Mouse (Mus musculus) heart, postnatal 0 days (tissue): ENCODE results near the gene Papss2. TPM values are rescaled to one million over a fixed set of nuclear protein-coding genes. Genes with fewer than 3 reads are reported as not detected.

ENCODE experiments used
- ATAC-seq: fragments of 200-750 bp; cut with Nextera tagmentation; 2 replicates; pipeline ENCODE4 v1.8.0; 2017; ENCODE audit warnings: low read depth, moderate number of reproducible peaks, moderate library complexity; ENCODE audit not compliant: insufficient read depth
- DNase-seq: peaks from one replicate; pipeline ENCODE4 v3.0.0-alpha.2; 2016; ENCODE audit warnings: low spot score
- H3K27ac ChIP-seq: fragments of 300-500 bp; sonication (generic); 2 replicates; pipeline ENCODE4 v1.5.1; 2014; ENCODE audit warnings: low read depth, mild to moderate bottlenecking
- H3K27me3 ChIP-seq: fragments of 300-500 bp; sonication (generic); 2 replicates; pipeline ENCODE4 v1.6.1; 2014; ENCODE audit warnings: low read length, mixed read lengths; ENCODE audit not compliant: control insufficient read depth, insufficient read depth
- H3K36me3 ChIP-seq: fragments of 300-500 bp; sonication (generic); replicated peaks from 2 replicates; pipeline ENCODE4 v1.6.1; 2014; ENCODE audit warnings: low read length, mixed read lengths; ENCODE audit not compliant: control insufficient read depth, insufficient read depth
- H3K4me1 ChIP-seq: fragments of 300-500 bp; sonication (generic); 2 replicates; pipeline ENCODE4 v1.6.1; 2014; ENCODE audit warnings: antibody characterized with exemption; ENCODE audit not compliant: control insufficient read depth, insufficient read depth
- H3K4me2 ChIP-seq: fragments of 300-500 bp; sonication (generic); 2 replicates; pipeline ENCODE4 v1.6.1; 2014; ENCODE audit warnings: low read depth, mild to moderate bottlenecking, low read length, moderate library complexity
- H3K4me3 ChIP-seq: fragments of 300-500 bp; sonication (generic); 2 replicates; pipeline ENCODE4 v1.5.1; 2014; ENCODE audit warnings: low read depth, low read length
- H3K9ac ChIP-seq: fragments of 300-500 bp; sonication (generic); replicated peaks from 2 replicates; pipeline ENCODE4 v1.6.1; 2014; ENCODE audit warnings: low read depth, low read length, mixed read lengths
- H3K9me3 ChIP-seq: fragments of 300-500 bp; sonication (generic); replicated peaks from 2 replicates; pipeline ENCODE4 v1.6.1; 2016; ENCODE audit warnings: low read length; ENCODE audit not compliant: control insufficient read depth
- CTCF ChIP-seq: IDR thresholded peaks from 2 replicates; pipeline ENCODE4 v1.5.1; 2016; ENCODE audit warnings: antibody characterized with exemption, control low read depth, low read depth
- EP300 ChIP-seq: IDR thresholded peaks from 2 replicates; pipeline ENCODE4 v1.6.1; 2016; ENCODE audit warnings: antibody characterized with exemption, low read depth
- WGBS: fragments of 180-500 bp; shearing (Covaris S2); extraction: QIAGEN DNeasy Blood & Tissue Kit; methylation state at CpG from one replicate; pipeline ENCODE4 v1.1.7; 2014; 5-methylcytosine and 5-hydroxymethylcytosine counted together
- polyA plus RNA-seq: library from polyadenylated mRNA; unstranded; fragments of >200 nt; fragmentation: Nextera tagmentation; extraction: Ambion mirVana; gene quantifications from 2 replicates; pipeline ENCODE4 v1.2.1, GENCODE M21; 2015
- total RNA-seq: library from RNA; depleted of rRNA; stranded (reverse); fragments of >200 nt; gene quantifications from 2 replicates; pipeline ENCODE4 v1.2.3, GENCODE M21; 2014; ENCODE audit warnings: low replicate concordance

Gene Papss2
- total and polyA plus RNA-seq, 2 experiments from 2014 or later = 2.0 to 9.0 TPM

DNA sequence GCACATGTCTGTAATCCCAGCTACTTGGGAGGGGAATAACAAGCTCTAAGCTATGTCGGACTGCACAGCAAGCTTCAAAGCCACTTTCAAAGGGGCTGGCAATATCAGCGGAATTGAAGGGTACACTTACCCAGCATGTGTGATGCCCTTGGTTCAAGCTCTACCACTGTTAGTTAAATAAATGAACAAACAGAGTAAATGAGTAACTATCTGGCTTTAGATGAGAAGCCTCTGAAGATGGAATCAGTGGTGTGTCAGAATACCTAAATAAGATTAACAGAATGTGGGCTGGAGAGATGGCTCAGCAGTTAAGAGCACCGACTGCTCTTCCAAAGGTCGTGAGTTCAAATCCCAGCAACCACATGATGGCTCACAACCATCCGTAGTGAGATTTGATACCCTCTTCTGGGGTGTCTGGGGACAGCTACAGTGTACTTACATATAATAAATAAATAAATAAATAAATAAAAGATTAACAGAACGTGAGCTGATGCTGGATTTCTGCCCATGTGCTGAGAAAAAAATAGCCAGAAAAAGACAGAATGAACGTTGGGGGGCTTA is 33.1 kb downstream of the Papss2 start:
- WGBS = 81% methylated on average over 7 of the region's 7 CpGs

DNA sequence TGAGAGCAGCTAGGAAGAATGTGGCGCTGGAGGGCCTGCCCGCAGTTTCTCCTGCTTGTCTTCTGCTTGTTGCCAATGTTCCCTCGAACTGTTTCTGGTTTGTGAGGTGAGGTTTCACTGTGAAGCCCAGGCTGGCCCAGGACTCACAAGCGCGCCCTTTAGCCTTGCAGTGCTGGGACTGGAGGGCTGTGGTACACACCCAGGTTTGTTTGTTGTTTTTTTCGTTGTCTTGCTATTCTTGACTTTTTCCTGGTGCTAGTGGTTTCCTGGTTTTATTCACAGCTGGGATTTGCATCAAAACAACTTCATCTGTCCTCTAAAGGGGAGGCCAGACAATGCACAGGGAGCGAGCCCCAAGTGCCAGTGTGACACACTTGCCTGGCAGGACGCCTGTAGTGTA is 39.3 kb downstream of the Papss2 start:
- WGBS = 75% methylated on average over 8 of the region's 8 CpGs

More for the DNA sequence above, 33.1 kb downstream of the Papss2 start:
- H3K4me1 ChIP-seq = no peaks in the 10 kb centered on the region
- no peaks in the 10 kb centered on the region for H3K36me3 ChIP-seq
- no peaks in the 10 kb centered on the region for H3K9me3 ChIP-seq
- H3K4me3 ChIP-seq = no peak overlapping the region
- no peak overlapping the region for H3K4me2 ChIP-seq
- no peaks in the 10 kb centered on the region for H3K27me3 ChIP-seq
- TF ChIP-seq EP300 (no peak), CTCF (no peak)
- no peak for DNase-seq
- H3K27ac ChIP-seq = no peak overlapping the region
- H3K9ac ChIP-seq = no peak overlapping the region
- ATAC-seq = no peak

DNA sequence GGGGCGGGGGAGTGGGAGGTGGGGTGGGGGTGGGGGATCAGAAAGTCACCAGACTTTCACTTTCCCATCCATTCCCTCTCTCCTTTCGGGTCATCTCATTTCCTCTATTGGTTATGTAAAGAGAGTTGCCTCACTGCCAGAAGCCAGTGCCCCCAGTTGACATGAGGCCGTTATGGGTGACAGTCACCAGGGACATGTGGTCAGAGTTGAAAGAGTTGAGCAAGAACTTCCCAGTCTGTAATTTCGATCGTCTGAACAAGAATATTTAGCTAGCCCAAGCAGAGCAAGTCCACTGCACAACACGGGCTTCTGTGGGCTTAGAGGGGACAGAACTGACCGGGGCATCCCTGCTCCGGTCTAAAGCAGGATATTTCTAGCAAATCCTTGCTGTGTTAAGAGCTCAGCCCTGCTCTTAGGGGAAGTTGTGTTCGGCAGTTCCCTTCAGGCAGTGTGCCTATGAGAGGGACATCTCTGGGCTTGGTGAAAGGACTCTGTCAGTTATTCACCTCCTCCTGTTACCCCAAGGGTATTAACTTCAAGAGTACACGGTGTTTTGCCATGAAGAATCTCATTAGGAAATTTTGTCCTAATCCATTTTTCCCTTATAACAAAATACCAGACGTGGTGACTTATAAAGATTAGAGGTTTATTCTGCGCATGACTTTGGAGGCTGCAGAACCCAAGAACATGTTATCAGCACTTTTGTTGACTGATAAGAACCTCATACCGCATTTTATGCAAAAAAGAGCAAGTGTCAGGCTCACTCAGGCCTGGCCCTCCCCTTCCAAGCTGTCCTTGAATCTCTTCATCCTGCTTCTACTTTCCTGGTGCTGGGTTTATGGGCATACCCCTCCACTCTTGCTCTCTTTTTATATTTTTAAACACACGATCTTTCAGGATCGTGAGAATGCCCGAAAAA is 42.0 kb downstream of the Papss2 start:
- Histone ChIP-seq H3K4me3 (peak overlapping the region; percentile 19; the same call in 1 of the 2 replicates), H3K9ac (no peak overlapping the region), H3K27me3 (no peaks in the 10 kb centered on the region), H3K9me3 (no peaks in the 10 kb centered on the region), H3K4me1 (0 out of 2 replicates have a peak, but pooled peaks cover 8% of the 10 kb centered on the region), H3K27ac (no peak overlapping the region), H3K36me3 (no peaks in the 10 kb centered on the region), H3K4me2 (peak overlapping the region; percentile 55)
- 31% methylated on average over 16 of the region's 16 CpGs for WGBS
- DNase-seq = no peak
- TF ChIP-seq CTCF (no peak), EP300 (no peak)
- no peak for ATAC-seq

More for the DNA sequence above, 39.3 kb downstream of the Papss2 start:
- no peaks in the 10 kb centered on the region for H3K27me3 ChIP-seq
- ATAC-seq (0 out of 2 replicates have a peak, but pooled peaks have one; percentile 33), DNase-seq (no peak)
- H3K9me3 ChIP-seq = no peaks in the 10 kb centered on the region
- no peak overlapping the region for H3K9ac ChIP-seq
- no peak for TF ChIP-seq EP300
- no peak for TF ChIP-seq CTCF
- 0 out of 2 replicates have a peak overlapping the region, but pooled peaks have one; percentile 15 for H3K27ac ChIP-seq
- H3K36me3 ChIP-seq = no peaks in the 10 kb centered on the region
- H3K4me2 ChIP-seq = no peak overlapping the region
- H3K4me1 ChIP-seq = 0 out of 2 replicates have a peak, but pooled peaks cover 8% of the 10 kb centered on the region
- no peak overlapping the region for H3K4me3 ChIP-seq

DNA sequence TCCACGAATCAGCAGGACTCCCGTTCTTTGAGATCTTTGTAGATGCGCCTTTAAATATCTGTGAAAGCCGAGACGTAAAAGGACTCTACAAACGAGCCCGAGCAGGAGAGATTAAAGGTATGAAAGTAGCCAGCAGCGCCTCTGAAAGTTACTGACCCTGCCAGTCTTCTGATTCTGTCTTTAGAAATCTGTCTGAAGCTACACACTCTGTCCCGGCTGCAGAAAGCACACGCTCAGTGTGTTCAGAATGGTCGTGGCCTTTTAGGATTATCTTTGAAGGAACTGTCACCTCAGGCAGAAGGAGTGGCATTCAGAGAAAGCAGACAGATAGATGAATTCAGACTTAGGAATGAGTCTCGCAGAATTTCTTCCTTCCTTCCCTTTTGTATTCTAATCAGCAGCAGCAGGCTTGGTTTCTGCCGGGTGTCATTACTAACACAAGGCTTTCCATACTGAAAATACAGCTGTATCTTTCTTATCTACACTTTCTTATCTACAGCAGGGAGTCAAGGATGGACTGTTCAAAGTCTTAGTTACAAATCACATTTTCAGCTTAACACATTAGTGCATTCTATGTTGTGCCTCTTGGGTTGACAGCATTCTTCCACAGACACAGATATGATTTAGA is 42.8 kb downstream of the Papss2 start:
- peak overlapping the region; percentile 55 for H3K4me2 ChIP-seq
- DNase-seq (no peak), ATAC-seq (no peak)
- H3K36me3 ChIP-seq = 0 out of 2 replicates have a peak, but pooled peaks cover under 1% of the 10 kb centered on the region
- TF ChIP-seq EP300 (no peak), CTCF (no peak)
- H3K4me1 ChIP-seq = 0 out of 2 replicates have a peak, but pooled peaks cover 8% of the 10 kb centered on the region
- H3K27me3 ChIP-seq = no peaks in the 10 kb centered on the region
- no peak overlapping the region for H3K4me3 ChIP-seq
- no peak overlapping the region for H3K9ac ChIP-seq
- no peaks in the 10 kb centered on the region for H3K9me3 ChIP-seq
- 26% methylated on average over 13 of the region's 13 CpGs for WGBS
- H3K27ac ChIP-seq = no peak overlapping the region

DNA sequence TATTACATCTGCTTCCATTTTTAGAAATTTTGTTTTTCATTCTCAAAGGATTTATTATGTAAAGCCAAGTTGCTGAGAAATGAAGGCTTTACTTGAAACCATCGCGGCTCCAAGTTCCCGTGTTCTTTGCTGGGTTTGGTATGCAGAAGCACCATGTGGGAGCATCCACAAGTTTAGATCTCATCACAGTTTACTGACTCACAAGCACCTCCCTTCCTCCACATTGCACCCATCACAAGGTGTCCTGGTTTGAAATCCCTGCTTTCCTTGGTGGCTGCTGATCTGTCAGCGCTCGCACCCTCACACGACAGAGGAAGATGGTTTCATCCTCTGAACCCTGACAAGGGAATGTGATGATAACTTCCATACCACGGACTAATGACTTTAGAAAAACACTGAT is 45.9 kb downstream of the Papss2 start:
- Histone ChIP-seq H3K4me1 (0 out of 2 replicates have a peak, but pooled peaks cover 8% of the 10 kb centered on the region), H3K9ac (no peak overlapping the region), H3K4me3 (no peak overlapping the region), H3K27ac (no peak overlapping the region), H3K27me3 (no peaks in the 10 kb centered on the region), H3K4me2 (no peak overlapping the region), H3K9me3 (peaks cover 5% of the 10 kb centered on the region; the same call in 1 of the 2 replicates), H3K36me3 (0 out of 2 replicates have a peak, but pooled peaks cover 6% of the 10 kb centered on the region)
- no peak for TF ChIP-seq CTCF
- no peak for TF ChIP-seq EP300
- ATAC-seq (no peak), DNase-seq (no peak)
- WGBS = 76% methylated on average over 7 of the region's 7 CpGs
